Mouse (Mus musculus): Measurements from ENCODE around the gene Gm27027. TPM values are rescaled to one million over a fixed set of nuclear protein-coding genes. Genes with fewer than 3 reads are reported as not detected.
A peak's percentile ranks its signal among the peaks of the same experiment; 100 is the strongest.

The Gm27027 gene
- total RNA-seq (2021): not detected
- long read RNA-seq, experiment 1: 0 reads
- long read RNA-seq, experiment 2: 0 reads

DNA sequence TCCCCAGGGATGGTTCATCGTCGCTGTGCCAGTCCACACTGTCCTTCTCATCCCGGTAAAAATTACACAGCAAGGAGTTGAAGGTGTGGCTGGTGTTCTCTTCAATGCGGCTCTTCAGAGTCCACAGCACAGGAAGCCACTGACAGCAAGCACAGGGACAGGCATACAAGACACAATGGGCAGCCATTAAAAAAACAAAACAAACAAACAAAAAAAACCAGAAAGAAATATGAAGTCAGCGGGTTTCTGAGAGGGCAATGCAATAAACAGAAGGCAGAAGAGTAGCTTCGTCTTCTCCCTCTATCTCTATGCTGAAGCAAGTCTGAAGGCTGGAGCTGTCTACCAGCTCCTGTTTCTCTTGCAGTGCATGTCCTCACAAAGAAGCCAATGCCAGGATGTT, at the start of gene Gm27027:
TSS of gene Gm27027 (minus strand) at position 101 of the 400 bp plus-strand sequence.
- DNase-seq (ENCODE audit: low spot score in 2 of 2): no peak

DNA sequence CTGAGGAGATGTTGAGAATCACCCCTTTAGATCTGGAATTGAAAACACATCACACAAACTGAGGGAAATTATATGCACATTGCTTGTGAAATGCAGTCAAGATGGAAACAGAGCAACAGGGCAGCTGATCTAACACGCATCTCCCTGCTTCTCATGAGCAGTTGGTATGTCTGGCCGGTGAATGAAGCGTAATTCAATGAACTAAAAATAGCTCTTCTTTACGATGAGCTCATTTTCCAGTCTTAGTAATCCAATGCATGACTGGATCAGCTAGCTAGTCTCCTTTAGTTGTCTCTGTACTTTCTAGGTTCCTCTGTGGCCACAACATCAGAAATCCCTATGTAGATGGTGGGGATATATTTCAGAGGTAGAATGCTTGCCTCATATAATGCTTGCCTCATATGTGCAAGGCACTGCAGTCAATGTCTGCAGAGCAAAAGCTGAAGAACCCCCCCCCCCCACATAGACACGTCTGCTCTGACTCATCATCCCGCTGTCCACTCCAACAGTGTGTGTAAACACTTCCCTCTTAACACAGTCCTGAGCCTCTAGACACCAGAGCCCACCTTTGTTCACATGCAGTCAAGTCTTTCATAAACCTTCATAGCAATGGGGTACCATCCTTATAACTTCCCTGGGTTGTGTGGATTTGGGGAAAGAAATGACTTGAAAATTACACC, 49.4 kb upstream of the Gm27027 start:
- no peak for DNase-seq (ENCODE audit: low spot score in 2 of 2)

DNA sequence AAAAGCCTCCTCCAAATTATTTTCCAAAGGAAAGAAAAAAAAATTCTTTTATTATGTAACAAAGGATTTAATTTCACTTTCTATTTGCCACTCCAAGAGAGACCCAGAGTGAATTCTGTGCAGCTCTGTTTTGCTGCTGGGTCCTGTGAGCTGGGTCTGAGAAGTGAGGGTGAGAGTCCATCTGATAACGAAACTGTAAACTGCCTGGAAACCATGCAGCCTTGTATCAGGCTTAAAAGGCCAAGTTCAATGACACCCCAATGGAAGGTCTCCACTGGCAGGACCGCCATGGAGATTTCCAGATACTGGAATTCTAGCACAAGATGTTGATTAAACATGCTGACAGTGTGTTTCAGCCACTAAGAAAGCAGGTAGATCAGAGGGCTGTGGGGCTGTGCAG, 48.0 kb upstream of the Gm27027 start:
- DNase-seq (ENCODE audit: low spot score in 2 of 2): no peak

DNA sequence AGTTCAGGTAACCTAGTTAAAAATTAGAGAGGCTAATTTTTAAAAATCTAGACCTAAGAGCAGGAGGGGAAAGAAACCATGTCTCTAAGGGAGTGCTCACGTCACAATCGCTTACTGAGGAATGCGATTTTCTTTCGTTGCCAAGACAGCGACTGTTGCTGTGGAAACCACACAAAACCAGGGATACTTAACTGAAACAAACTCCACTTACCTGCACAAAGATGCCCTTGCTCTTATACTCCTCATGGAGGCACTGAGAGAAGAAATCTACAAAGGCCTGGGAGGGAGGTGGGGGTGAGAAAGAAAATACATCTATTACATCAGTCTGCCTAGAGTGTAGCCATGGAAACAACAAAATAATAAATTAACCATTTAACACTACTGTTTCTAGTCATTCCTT, 47.5 kb upstream of the Gm27027 start:
- DNase-seq (ENCODE audit: low spot score in 2 of 2): no peak

DNA sequence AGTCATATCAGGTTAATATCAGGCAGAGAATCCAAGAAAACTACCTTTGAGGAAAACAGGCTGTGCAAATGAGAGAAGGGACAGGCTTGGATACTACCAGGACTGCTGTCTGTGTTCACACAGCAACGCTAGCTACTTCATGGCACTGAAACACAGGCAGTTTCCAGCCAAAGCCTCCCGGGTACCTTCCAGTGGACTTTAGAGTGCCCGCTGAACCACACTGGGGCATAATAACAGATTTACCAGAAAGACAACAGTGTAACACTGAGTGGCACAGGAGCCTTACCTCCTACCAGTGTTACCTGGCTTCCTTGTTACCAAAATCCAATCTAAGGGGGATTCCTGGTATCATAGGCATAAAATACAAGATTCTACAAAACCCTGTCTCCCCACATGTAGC, 46.3 kb upstream of the Gm27027 start:
- DNase-seq (ENCODE audit: low spot score in 2 of 2): no peak

DNA sequence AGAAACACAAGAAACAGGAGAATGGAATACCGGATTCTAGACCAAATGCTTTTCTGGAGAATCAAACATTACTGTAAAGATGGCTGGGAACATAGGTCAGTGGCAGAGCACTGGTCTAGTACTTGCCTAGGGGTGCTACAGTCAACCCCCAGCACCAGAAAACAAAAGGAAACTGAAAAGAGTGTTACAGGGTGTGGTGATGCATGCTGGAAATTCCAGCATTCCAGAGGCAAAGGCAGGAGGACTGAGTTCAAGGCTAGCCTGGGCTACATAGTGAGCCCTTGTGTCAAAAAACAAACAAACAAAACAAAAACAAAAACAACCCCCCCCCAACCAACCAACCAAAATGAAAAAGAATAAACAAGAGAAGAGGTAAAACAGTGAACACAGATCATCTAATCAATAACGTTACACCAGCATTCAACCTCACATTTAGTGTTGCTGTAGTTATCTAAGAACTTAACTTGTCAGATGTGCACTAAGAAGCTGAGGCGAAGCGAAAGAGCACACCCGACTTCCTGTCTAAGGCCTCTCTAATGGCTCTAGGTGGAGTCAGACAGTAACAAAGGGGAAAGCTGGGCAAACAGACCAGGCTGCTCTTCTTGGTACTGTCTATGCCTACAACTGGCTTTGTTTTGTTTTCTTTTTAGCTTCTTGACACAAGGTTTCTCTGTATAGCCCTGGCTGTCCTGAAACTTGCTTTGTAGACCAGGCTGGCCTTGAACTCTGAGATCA, 44.4 kb upstream of the Gm27027 start:
- DNase-seq (ENCODE audit: low spot score in 2 of 2): no peak

DNA sequence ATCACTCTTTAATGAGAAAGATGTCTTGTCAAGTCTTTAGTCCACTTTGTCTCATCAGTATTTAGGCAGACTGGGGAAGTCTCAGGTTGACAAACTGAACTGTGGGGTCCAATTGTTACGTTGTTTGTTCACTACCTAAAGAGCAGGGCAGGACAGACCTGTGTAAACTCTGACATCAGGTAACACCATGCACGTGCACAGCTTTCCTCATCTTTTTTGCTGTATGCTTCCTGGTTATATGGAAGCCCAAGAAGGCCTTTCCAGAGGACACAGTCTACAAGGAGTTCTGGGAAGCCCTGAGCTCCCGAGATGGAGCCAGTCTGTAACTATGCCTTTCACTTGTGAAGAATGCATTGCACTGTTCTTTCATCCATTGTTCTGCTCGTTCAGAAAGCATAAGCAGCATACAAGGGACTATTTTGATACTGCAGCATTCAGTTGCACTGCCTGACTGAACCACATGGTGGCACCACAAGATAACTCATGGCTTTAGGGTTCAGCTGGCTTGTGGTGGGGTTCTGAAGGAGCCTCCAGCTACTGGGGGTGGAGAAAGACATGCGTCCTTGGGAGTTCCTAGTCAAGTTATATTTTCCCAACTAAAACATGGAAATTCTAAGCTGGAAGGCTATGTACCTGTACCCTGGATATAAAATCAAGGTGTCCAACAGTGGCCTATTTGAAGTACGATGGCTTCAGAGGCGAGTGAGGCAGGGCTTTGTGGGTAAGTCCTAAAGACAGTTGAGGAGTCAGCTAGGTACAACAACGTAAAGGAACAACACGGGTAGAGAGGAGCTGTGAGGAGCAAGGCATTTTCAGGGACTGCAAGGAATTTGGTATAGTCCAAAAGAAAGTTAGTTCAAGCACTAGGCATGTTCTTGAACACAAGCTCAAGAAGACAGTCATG, 39.5 kb upstream of the Gm27027 start:
- peak; percentile 69 to 71 for DNase-seq (ENCODE audit: low spot score in 2 of 2)

DNA sequence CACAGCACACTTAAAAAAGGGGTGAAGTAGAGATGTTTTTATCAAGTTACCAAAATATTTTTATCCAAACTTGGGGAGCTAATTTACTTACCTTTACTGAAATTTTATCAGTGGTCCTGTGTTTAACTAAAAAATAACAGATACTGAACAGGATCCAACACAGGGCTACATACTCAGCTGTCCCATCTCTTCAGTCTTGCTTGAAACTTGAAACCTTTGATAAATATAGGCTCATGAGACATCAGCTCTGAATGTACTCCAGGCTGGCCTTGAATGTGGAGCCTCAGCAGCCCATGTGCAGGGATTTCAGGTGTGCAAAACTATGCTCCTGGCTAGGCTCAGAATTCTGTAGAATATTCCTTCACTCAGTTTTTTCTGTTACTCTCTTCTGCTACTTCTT, 34.4 kb upstream of the Gm27027 start:
- no peak for DNase-seq (ENCODE audit: low spot score in 2 of 2)

DNA sequence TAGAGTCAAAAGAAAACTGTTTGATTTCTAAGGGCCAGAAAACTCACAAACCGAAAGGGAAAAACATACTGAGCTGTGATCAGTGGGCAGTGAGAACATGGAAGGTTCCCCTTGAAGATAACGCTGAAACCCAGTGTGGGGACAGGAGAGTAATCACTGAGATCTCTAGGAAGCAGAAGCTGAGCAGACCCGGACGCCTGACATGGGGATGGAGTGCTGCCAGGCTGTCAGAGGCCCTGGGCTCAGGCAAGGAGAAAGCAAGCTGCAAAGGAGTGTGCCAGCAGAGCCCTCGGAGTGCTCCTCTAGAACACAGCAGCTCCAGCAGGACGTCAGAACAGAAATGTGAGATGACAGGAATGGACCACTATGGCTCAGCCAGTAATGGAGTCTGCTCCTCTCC, 28.5 kb upstream of the Gm27027 start:
- no peak for DNase-seq (ENCODE audit: low spot score in 2 of 2)

DNA sequence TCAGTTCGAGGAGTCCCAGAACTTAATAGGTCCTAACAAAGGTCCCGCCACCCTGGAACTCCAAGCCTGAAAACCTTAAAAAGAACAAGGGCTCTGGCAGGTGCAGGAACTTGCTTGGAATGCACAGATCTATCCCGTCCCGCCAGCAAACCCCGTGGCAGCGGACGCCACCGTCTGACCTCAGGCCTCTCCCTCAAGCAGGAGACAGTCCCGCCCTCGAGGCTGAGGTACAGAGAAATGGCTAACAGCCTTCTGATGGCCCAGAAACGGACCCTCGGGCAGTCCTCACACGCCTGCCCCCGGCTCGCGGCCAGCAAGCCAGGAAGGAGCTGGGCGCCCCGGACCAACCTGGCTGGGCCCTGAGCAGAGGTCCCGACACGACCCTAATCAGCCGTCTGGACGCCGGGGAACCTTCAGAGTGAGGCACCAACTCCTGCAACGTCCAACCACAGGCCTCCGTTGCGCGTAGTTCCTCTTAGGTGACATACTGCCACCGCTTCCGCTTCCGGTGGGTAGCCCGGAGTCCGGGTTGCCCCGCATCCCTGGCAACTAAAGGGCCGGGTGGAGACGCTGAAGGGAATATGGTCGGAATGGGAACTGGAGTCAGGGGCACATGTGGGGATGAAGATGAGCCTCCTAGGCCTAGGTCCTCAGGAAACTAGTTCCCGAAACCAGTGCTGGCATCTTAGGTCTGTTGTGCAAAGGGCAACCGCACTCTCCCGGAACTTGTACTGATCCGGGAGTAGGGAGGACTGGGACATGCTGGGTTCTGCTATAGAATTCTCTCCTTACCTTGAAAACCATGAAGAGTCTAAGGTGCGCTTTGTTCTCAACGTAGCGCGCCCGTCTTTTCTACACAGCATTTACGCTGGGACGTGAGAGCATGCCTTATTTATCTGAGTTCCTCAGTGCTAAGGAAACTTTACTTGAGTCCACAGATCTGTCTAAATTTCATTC, 14.5 kb upstream of the Gm27027 start, which contains the start of gene Alkbh3:
TSS of gene Alkbh3 (minus strand) at position 473 of the 957 bp plus-strand sequence.
- peak; percentile 91 for DNase-seq (ENCODE audit: low spot score in 2 of 2)

DNA sequence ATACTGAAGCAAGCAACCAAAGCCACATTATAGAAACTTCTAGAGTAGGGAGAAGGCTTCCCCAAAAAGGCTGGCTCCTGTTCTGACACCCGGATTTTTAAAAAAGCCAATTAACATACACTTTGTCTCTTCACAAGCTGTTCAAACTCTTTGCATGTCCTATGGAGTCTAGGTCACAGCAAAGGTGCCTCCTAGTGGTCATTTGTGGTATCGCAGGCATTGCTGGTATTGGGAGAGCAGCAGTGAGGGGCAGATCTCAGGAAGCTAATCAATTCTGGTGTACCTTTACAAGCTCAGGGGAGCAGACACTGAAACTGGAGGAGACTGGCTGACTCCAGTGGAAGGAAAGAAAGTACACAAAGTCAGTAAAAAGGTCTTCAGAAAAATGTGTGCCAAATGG, 6.2 kb upstream of the Gm27027 start:
- peak; percentile 91 to 93 for DNase-seq (ENCODE audit: low spot score in 2 of 2)

DNA sequence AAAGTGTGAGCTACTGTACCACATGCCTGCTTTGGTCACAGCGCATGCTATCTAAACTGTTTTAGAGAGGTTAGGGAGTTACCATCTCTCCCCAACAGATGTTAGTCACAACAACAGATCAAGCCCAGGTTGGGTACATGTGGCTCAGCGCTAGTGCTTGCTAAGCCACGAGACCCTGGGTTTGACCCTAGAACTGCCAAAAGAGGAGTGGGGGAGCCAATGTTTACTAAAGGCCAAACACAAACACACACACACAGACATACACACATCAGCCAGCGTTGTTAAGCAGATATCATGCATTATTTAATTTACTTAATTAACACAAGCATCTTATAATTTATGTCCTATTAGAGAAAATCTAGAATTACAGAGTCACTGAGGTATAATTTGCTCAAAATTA, 5.8 kb upstream of the Gm27027 start:
- DNase-seq (ENCODE audit: low spot score in 2 of 2): no peak

DNA sequence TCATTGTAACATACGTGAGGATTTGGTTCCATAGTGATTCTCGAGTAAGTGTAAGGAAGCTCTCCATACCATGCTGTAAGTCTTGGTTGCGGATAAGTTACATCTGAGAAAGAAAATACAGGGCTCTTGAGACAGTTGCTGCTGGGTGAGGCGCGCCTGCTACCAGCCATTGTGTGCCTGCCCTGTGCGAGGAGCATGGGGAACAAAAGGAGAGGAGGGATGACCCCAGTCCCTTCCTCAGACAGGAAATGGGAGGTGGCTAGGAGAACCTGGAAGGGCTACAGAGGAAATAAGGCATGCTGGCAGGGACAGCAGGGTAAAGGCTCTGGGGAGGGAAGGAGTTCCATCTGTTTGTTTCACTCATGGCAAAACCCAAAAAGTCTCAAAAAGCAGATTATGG, 5.3 kb upstream of the Gm27027 start:
- DNase-seq (ENCODE audit: low spot score in 2 of 2): no peak

DNA sequence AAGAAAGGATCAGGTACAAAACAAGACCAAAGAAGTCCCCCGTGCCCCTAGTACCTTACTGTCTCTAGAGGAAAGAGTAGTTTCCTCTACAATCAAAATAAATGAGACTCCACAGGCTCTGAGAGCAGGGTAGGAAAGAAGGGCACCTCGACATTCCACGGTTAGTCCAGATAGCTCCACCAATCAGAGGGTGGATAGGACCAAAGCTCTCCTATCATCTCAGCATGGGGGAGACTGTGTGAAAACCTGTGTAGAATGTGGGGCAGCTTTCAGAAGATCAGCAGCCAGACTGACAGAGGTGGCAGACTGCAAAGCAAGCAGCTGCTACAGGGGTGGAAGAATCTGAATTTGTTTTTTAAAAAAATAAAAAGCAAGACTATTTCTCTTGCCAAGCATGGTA, 3.3 kb downstream of the Gm27027 start:
- no peak for DNase-seq (ENCODE audit: low spot score in 2 of 2)

DNA sequence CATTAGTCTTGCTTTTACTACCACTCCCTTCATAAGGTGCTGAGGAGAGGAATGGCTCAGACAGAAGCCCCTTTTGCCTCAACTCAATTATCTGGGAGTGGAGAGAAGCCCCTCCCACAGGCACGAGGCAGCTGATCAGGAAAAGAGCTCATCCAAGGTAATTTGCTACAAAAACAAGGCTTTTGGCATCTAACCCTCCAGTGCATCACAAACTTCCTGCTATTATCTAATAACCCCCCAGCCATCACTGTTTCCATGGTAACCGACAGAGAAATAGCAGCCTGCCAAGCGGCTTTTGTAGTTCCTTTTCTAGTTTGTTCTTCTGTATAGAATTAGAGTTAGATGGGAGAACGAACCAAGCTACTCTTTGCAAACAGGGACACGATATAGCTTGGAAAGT, 3.9 kb downstream of the Gm27027 start:
- DNase-seq (ENCODE audit: low spot score in 2 of 2): no peak

DNA sequence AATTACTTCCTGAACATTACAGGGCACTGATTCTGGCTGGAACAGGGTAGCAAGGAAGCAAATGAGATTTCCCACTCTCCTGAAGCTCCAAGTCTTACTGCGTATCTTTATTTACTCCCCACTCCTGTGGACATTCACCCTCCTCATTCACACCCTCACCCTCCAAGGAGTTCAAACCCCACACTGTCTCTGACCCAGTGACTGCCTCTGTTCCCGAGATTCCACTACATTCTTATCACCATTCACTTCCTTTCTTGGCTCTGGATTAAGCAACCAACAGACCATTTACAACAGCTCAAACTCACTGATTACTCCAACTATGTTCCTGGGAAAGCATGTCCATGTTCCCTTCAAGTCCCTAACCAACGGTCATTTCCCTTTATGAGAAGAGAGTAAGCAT, 4.8 kb downstream of the Gm27027 start:
- DNase-seq (ENCODE audit: low spot score in 2 of 2): no peak

DNA sequence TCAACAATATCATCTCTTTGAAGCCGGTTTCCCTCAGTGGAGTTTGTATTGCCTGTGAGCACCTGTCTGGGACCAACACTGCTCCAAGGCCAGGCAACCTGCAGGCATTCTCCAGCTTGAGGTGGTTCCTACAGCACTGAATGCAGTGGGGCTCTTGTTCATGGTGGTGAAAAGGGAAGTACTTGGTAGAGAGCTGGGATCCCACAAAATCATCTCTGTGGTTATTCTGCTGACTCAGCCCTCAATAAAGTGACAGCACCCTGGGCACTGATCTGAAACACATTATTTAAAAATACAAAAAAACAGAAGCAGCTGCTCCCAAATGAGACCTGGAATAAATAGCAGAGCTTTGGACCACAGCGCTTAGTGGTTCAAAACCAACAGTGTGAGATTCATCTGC, 7.7 kb downstream of the Gm27027 start:
- DNase-seq (ENCODE audit: low spot score in 2 of 2): no peak

DNA sequence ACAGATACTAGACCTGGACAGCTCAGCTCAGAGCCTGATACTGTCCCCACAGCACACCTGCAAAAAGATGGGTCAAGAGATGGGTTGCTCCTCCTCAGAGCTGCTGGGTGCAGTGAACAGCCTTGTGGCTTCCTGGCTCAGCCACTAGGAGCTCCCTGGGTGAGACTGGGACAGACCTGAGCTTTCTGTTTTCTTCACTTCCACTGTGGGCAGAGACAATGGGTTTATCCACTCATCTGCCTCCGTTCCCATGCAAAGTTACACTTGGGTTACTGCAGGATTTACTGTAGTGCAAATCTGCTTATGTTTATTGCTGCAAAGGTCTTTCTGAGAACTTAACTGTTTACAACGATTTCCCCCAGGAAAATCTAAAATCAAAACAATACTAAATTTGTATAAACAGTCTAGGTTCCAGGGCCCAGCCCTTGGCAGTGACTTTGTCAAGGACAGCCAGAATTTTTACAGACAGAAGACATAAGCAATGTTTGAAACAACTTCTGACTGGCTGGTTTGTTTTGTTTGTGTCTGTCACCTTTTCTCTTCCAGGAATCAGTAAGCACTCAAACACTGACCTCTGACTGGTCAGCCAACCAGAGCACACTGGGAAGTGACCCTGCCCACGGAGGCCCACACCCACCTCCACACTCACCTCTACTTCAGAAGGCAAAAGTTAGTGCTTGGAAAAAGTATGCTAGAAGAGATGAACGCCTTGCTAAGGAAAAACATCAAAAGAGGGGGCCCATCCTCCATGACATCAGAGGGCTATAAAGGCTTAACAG, 13.5 kb downstream of the Gm27027 start:
- no peak for DNase-seq (ENCODE audit: low spot score in 2 of 2)

DNA sequence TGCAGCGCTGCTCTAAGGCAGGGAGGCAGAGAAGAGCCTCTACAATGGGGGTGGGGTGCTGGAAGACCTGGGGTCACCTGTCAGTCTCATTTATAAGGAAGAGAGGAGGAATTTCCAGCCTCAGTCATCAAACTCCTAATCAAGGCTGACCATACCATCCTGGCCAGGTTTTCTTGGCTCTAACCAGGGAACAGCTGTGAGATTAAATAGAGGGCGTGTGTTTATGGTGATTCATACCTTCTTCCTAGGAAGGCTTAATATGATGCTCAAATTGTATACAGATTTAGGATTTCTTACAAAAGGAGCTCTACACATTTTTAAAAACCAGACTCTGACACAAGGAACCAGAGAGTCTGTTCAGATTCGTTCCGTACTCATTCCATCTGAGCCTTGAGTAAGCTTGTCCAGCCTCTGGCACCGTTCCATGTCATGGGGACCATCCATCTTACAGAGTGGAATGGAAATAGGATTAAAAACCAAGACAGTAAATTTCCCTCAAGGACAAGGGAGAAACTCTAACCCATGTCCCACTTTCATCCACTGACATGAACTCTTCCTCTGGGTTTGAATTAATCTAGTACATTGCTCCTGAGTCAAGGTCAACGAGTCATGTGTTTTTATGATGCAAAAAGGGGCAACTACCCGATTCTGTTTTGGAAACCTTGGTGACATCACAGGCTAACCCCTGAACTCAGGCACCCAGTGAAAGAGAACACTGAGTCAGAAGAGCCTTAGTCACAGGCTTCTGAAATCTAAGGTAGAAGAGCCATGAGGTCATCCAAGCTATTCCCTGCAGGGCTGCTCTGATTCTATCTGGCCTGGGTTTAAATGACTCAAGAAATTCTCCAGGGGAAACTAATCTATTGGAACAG, 16.7 kb downstream of the Gm27027 start:
- peak; percentile 57 to 61 for DNase-seq (ENCODE audit: low spot score in 2 of 2)
